Mouse (Mus musculus): ENCODE data around the gene Ly6g6c.
A peak's percentile ranks its signal among the peaks of the same experiment; 100 is the strongest.
"Not testable (repeated sequence)": the region's sequence is repeated elsewhere in the genome, so short reads cannot be mapped to it uniquely, and the experiment has no call there.

Gene Ly6g6c

GRCm38 (mm10) chr17:35032323-35032870 is 32.8 kb upstream of the Ly6g6c start:
- DNase-seq = no peak

- not testable (repeated sequence) for DNase-seq
Observed at GRCm38 (mm10) chr17:35033703-35034102, 31.5 kb upstream of the Ly6g6c start.

- DNase-seq = no peak
Observed at GRCm38 (mm10) chr17:35034896-35035295, 30.3 kb upstream of the Ly6g6c start.

GRCm38 (mm10) chr17:35039121-35039873 is 25.9 kb upstream of the Ly6g6c start:
- DNase-seq = no peak

GRCm38 (mm10) chr17:35043794-35044193 is 21.4 kb upstream of the Ly6g6c start:
- DNase-seq = no peak

GRCm38 (mm10) chr17:35044904-35045806 is 20.0 kb upstream of the Ly6g6c start:
- no peak for DNase-seq

GRCm38 (mm10) chr17:35045807-35046680 is 19.1 kb upstream of the Ly6g6c start:
- DNase-seq = no peak

GRCm38 (mm10) chr17:35046681-35047455 is 18.3 kb upstream of the Ly6g6c start, which contains the start of gene Msh5:
Gene Msh5 (minus strand): TSS chr17:35046745.
- DNase-seq = peak; percentile 97 to 98

- no peak for DNase-seq
Observed at GRCm38 (mm10) chr17:35047688-35048087, 17.5 kb upstream of the Ly6g6c start.

GRCm38 (mm10) chr17:35048149-35048931 is 16.8 kb upstream of the Ly6g6c start:
- peak in 1 of 2 experiments; percentile 43 for DNase-seq

GRCm38 (mm10) chr17:35048932-35049440 is 16.2 kb upstream of the Ly6g6c start:
- no peak for DNase-seq

- peak in 1 of 2 experiments; percentile 61 for DNase-seq
Observed at GRCm38 (mm10) chr17:35049561-35050016, 15.6 kb upstream of the Ly6g6c start, which contains the start of gene Clic1. Gene Clic1 (plus strand): TSS chr17:35049966.

- DNase-seq = peak; percentile 75 to 80
Observed at GRCm38 (mm10) chr17:35050126-35050750, 14.9 kb upstream of the Ly6g6c start.

- DNase-seq = peak; percentile 61 to 81
Observed at GRCm38 (mm10) chr17:35051156-35052086, 13.8 kb upstream of the Ly6g6c start.

GRCm38 (mm10) chr17:35052271-35052798 is 12.9 kb upstream of the Ly6g6c start:
- DNase-seq = no peak

GRCm38 (mm10) chr17:35055691-35056495 is 9.3 kb upstream of the Ly6g6c start:
- DNase-seq = no peak

- no peak for DNase-seq
Observed at GRCm38 (mm10) chr17:35057090-35057489, 8.1 kb upstream of the Ly6g6c start.

Data from thymus, adult 18-20 months (tissue).